Mouse (Mus musculus): Measurements from ENCODE around the gene Bap1. TPM values are rescaled to one million over a fixed set of nuclear protein-coding genes. Genes with fewer than 3 reads are reported as not detected.
A peak's percentile ranks its signal among the peaks of the same experiment; 100 is the strongest.

Gene Bap1
- polyA plus RNA-seq, 1 experiment = 42.0 TPM

GRCm38 (mm10) chr14:31228234-31228633, 23.0 kb upstream of the Bap1 start:
- no peak overlapping the region for H3ac ChIP-seq (ENCODE audit: control insufficient read depth, insufficient read length, low read depth)
- no peaks in the 10 kb centered on the region for H3K79me3 ChIP-seq (ENCODE audit: low read depth)
- no peaks in the 10 kb centered on the region for H3K79me2 ChIP-seq (ENCODE audit: control insufficient read depth, insufficient read depth)
- H3K27me3 ChIP-seq (ENCODE audit: control insufficient read depth, insufficient read depth, insufficient read length) = peaks cover 33% of the 10 kb centered on the region
- TF ChIP-seq FOSL1 (IDR thresholded peaks at IDR 0.05; ENCODE audit: insufficient read depth, low read length, poor library complexity, severe bottlenecking) = no peak
- TF ChIP-seq CEBPB (IDR thresholded peaks at IDR 0.05; ENCODE audit: low read depth) = no peak
- TF ChIP-seq USF1 (IDR thresholded peaks at IDR 0.05; ENCODE audit: low read depth) = no peak
- TF ChIP-seq MYOD1 (IDR thresholded peaks at IDR 0.05; ENCODE audit: control insufficient read depth, insufficient read length, low read depth) = no peak
- TF ChIP-seq MAX (IDR thresholded peaks at IDR 0.05) = no peak
- TF ChIP-seq CTCF (IDR thresholded peaks at IDR 0.05; ENCODE audit: control insufficient read depth, insufficient read depth, insufficient read length) = no peak
- TF ChIP-seq MYOG (IDR thresholded peaks at IDR 0.05; ENCODE audit: control insufficient read depth, extremely low read depth, insufficient read length) = no peak
- no peaks in the 10 kb centered on the region for H3K36me3 ChIP-seq (ENCODE audit: control insufficient read depth, insufficient read depth)
- H3K4me3 ChIP-seq (ENCODE audit: insufficient read depth, poor library complexity, severe bottlenecking) = no peak overlapping the region

GRCm38 (mm10) chr14:31230442-31230841, 20.8 kb upstream of the Bap1 start:
- peaks cover 32% of the 10 kb centered on the region for H3K27me3 ChIP-seq (ENCODE audit: control insufficient read depth, insufficient read depth, insufficient read length)
- H3K4me3 ChIP-seq (ENCODE audit: insufficient read depth, poor library complexity, severe bottlenecking) = no peak overlapping the region
- TF ChIP-seq CTCF (IDR thresholded peaks at IDR 0.05; ENCODE audit: control insufficient read depth, insufficient read depth, insufficient read length) (no peak), MYOD1 (IDR thresholded peaks at IDR 0.05; ENCODE audit: control insufficient read depth, insufficient read length, low read depth) (no peak), CEBPB (IDR thresholded peaks at IDR 0.05; ENCODE audit: low read depth) (no peak), MYOG (IDR thresholded peaks at IDR 0.05; ENCODE audit: control insufficient read depth, extremely low read depth, insufficient read length) (no peak)
- H3K79me2 ChIP-seq (ENCODE audit: control insufficient read depth, insufficient read depth) = no peaks in the 10 kb centered on the region
- H3K36me3 ChIP-seq (ENCODE audit: control insufficient read depth, insufficient read depth) = no peaks in the 10 kb centered on the region
- H3K79me3 ChIP-seq (ENCODE audit: low read depth) = no peaks in the 10 kb centered on the region
- no peak overlapping the region for H3ac ChIP-seq (ENCODE audit: control insufficient read depth, insufficient read length, low read depth)

GRCm38 (mm10) chr14:31232404-31233069, 18.7 kb upstream of the Bap1 start:
- no peaks in the 10 kb centered on the region for H3K79me3 ChIP-seq (ENCODE audit: low read depth)
- H3K4me3 ChIP-seq (ENCODE audit: insufficient read depth, poor library complexity, severe bottlenecking) = no peak overlapping the region
- no peak overlapping the region for H3ac ChIP-seq (ENCODE audit: control insufficient read depth, insufficient read length, low read depth)
- no peaks in the 10 kb centered on the region for H3K36me3 ChIP-seq (ENCODE audit: control insufficient read depth, insufficient read depth)
- H3K27me3 ChIP-seq (ENCODE audit: control insufficient read depth, insufficient read depth, insufficient read length) = peaks cover 27% of the 10 kb centered on the region
- no peaks in the 10 kb centered on the region for H3K79me2 ChIP-seq (ENCODE audit: control insufficient read depth, insufficient read depth)
- TF ChIP-seq CTCF (IDR thresholded peaks at IDR 0.05; ENCODE audit: control insufficient read depth, insufficient read depth, insufficient read length) (no peak), MYOD1 (IDR thresholded peaks at IDR 0.05; ENCODE audit: control insufficient read depth, insufficient read length, low read depth) (no peak), MAX (IDR thresholded peaks at IDR 0.05) (no peak)

GRCm38 (mm10) chr14:31233070-31233995, 17.9 kb upstream of the Bap1 start:
- H3ac ChIP-seq (ENCODE audit: control insufficient read depth, insufficient read length, low read depth) = no peak overlapping the region
- TF ChIP-seq CTCF (IDR thresholded peaks at IDR 0.05; ENCODE audit: control insufficient read depth, insufficient read depth, insufficient read length) (no peak), CEBPB (IDR thresholded peaks at IDR 0.05; ENCODE audit: low read depth) (no peak), MAX (IDR thresholded peaks at IDR 0.05) (no peak), USF1 (IDR thresholded peaks at IDR 0.05; ENCODE audit: low read depth) (no peak), MYOG (IDR thresholded peaks at IDR 0.05; ENCODE audit: control insufficient read depth, extremely low read depth, insufficient read length) (no peak), MYOD1 (IDR thresholded peaks at IDR 0.05; ENCODE audit: control insufficient read depth, insufficient read length, low read depth) (no peak), FOSL1 (IDR thresholded peaks at IDR 0.05; ENCODE audit: insufficient read depth, low read length, poor library complexity, severe bottlenecking) (no peak)
- no peaks in the 10 kb centered on the region for H3K79me2 ChIP-seq (ENCODE audit: control insufficient read depth, insufficient read depth)
- peaks cover 21% of the 10 kb centered on the region for H3K27me3 ChIP-seq (ENCODE audit: control insufficient read depth, insufficient read depth, insufficient read length)
- no peaks in the 10 kb centered on the region for H3K79me3 ChIP-seq (ENCODE audit: low read depth)
- H3K4me3 ChIP-seq (ENCODE audit: insufficient read depth, poor library complexity, severe bottlenecking) = no peak overlapping the region
- no peaks in the 10 kb centered on the region for H3K36me3 ChIP-seq (ENCODE audit: control insufficient read depth, insufficient read depth)

GRCm38 (mm10) chr14:31233996-31234591, 17.2 kb upstream of the Bap1 start:
- H3K4me3 ChIP-seq (ENCODE audit: insufficient read depth, poor library complexity, severe bottlenecking) = no peak overlapping the region
- H3K27me3 ChIP-seq (ENCODE audit: control insufficient read depth, insufficient read depth, insufficient read length) = peaks cover 16% of the 10 kb centered on the region
- no peaks in the 10 kb centered on the region for H3K79me2 ChIP-seq (ENCODE audit: control insufficient read depth, insufficient read depth)
- H3K79me3 ChIP-seq (ENCODE audit: low read depth) = no peaks in the 10 kb centered on the region
- no peak overlapping the region for H3ac ChIP-seq (ENCODE audit: control insufficient read depth, insufficient read length, low read depth)
- no peaks in the 10 kb centered on the region for H3K36me3 ChIP-seq (ENCODE audit: control insufficient read depth, insufficient read depth)
- TF ChIP-seq CEBPB (IDR thresholded peaks at IDR 0.05; ENCODE audit: low read depth) (no peak), MAX (IDR thresholded peaks at IDR 0.05) (no peak), CTCF (IDR thresholded peaks at IDR 0.05; ENCODE audit: control insufficient read depth, insufficient read depth, insufficient read length) (peak; percentile 34)
